Mouse (Mus musculus) MEL (cell line): ENCODE results near the gene Lmod2. TPM values are rescaled to one million over a fixed set of nuclear protein-coding genes. Genes with fewer than 3 reads are reported as not detected.

Experiments
- DNase-seq: peaks from one replicate; pipeline ENCODE4 v3.0.0; 2011; ENCODE audit warnings: low read depth, low spot score
- H3K27ac ChIP-seq: 2 replicates; pipeline ENCODE4 v1.5.1; 2012; ENCODE audit warnings: low read depth, mild to moderate bottlenecking, control low read depth, low read length, moderate library complexity; ENCODE audit not compliant: control insufficient read depth
- H3K27me3 ChIP-seq, 2 experiments: fragments of 150-350 bp in 1 of 2; sonication (generic) in 1 of 2; 2 replicates each; pipeline ENCODE4 v1.6.1; 2012; ENCODE audit warnings: low read length in 2 of 2, mild to moderate bottlenecking in 2 of 2, improper control_type of control experiment in 1 of 2, moderate library complexity in 1 of 2; ENCODE audit not compliant: insufficient read depth in 2 of 2, control insufficient read depth in 1 of 2
- H3K36me3 ChIP-seq, 2 experiments: 2 replicates each; pipeline ENCODE4 v1.6.1; 2012 to 2014; ENCODE audit warnings: low read length in 2 of 2, improper control_type of control experiment in 1 of 2, inconsistent platforms in 1 of 2, mild to moderate bottlenecking in 1 of 2; ENCODE audit not compliant: insufficient read depth in 2 of 2, control insufficient read depth in 1 of 2
- H3K4me1 ChIP-seq, 2 experiments: fragments of 150-350 bp in 1 of 2; sonication (generic) in 1 of 2; 2 replicates each; pipeline ENCODE4 v1.6.1; 2012; ENCODE audit warnings: low read length in 2 of 2, improper control_type of control experiment in 1 of 2, mild to moderate bottlenecking in 1 of 2; ENCODE audit not compliant: insufficient read depth in 2 of 2, control insufficient read depth in 1 of 2
- H3K4me3 ChIP-seq, 2 experiments: fragments of 150-350 bp in 1 of 2; sonication (generic) in 1 of 2; 2 replicates each; pipeline ENCODE4 v1.5.1; 2012; ENCODE audit warnings: low read depth in 2 of 2, low read length in 2 of 2, mild to moderate bottlenecking in 2 of 2, moderate library complexity in 2 of 2, control low read depth in 1 of 2, improper control_type of control experiment in 1 of 2; ENCODE audit not compliant: control insufficient read depth in 1 of 2, insufficient read depth in 1 of 2
- H3K79me2 ChIP-seq: 2 replicates; pipeline ENCODE4 v1.6.1; 2012; ENCODE audit warnings: mild to moderate bottlenecking, low read length, moderate library complexity; ENCODE audit not compliant: control insufficient read depth, poor library complexity, insufficient read depth
- H3K9ac ChIP-seq: 2 replicates; pipeline ENCODE4 v1.6.1; 2012; ENCODE audit warnings: low read depth, mild to moderate bottlenecking, control low read depth, low read length, moderate library complexity; ENCODE audit not compliant: control insufficient read depth, poor library complexity, severe bottlenecking
- H3K9me3 ChIP-seq: fragments of 150-350 bp; sonication (generic); replicated peaks from 2 replicates; pipeline ENCODE4 v1.6.1; 2012; ENCODE audit warnings: mild to moderate bottlenecking, low read length, improper control_type of control experiment, moderate library complexity; ENCODE audit not compliant: insufficient read depth
- CHD1 ChIP-seq: IDR thresholded peaks from 2 replicates; pipeline ENCODE4 v1.6.1; 2012; ENCODE audit warnings: low read depth, mild to moderate bottlenecking, inconsistent platforms, low read length, improper control_type of control experiment
- E2F4 ChIP-seq: IDR thresholded peaks from 2 replicates; pipeline ENCODE4 v1.6.1; 2011; ENCODE audit warnings: low read depth, low read length, improper control_type of control experiment, borderline replicate concordance
- EP300 ChIP-seq, 2 experiments: IDR thresholded peaks; 2 replicates each; pipeline ENCODE4 v1.6.1; 2011; ENCODE audit warnings: improper control_type of control experiment in 2 of 2, low read length in 2 of 2, low read depth in 1 of 2, mild to moderate bottlenecking in 1 of 2
- GATA1 ChIP-seq: IDR thresholded peaks from 2 replicates; pipeline ENCODE4 v1.6.1; 2011; ENCODE audit warnings: low read depth, low read length, improper control_type of control experiment
- JUND ChIP-seq: IDR thresholded peaks from 2 replicates; pipeline ENCODE4 v1.6.1; 2011; ENCODE audit warnings: low read depth, mild to moderate bottlenecking, improper control_type of control experiment, low read length
- MAX ChIP-seq: IDR thresholded peaks from 2 replicates; pipeline ENCODE4 v1.6.1; 2011; ENCODE audit warnings: low read length, improper control_type of control experiment
- MXI1 ChIP-seq: IDR thresholded peaks from 2 replicates; pipeline ENCODE4 v1.6.1; 2011; ENCODE audit warnings: mild to moderate bottlenecking, low read depth, low read length, improper control_type of control experiment
- MYB ChIP-seq: IDR thresholded peaks from 2 replicates; pipeline ENCODE4 v1.6.1; 2011; ENCODE audit warnings: mild to moderate bottlenecking, low read depth, low read length, improper control_type of control experiment
- MYC ChIP-seq: IDR thresholded peaks from 2 replicates; pipeline ENCODE4 v1.6.1; 2011; ENCODE audit warnings: low read depth, mild to moderate bottlenecking, low read length, improper control_type of control experiment, moderate library complexity
- NRF1 ChIP-seq: IDR thresholded peaks from 2 replicates; pipeline ENCODE4 v1.6.1; 2014; ENCODE audit warnings: low read depth, mild to moderate bottlenecking, inconsistent platforms, low read length, improper control_type of control experiment, moderate library complexity; ENCODE audit not compliant: poor library complexity, insufficient read depth, severe bottlenecking
- RAD21 ChIP-seq: IDR thresholded peaks from 2 replicates; pipeline ENCODE4 v1.6.1; 2011; ENCODE audit warnings: mild to moderate bottlenecking, low read depth, low read length, improper control_type of control experiment
- SMC3 ChIP-seq: IDR thresholded peaks from 2 replicates; pipeline ENCODE4 v1.6.1; 2011; ENCODE audit warnings: low read depth, low read length, improper control_type of control experiment
- TBP ChIP-seq: IDR thresholded peaks from 2 replicates; pipeline ENCODE4 v1.8.0; 2011; ENCODE audit warnings: low read depth, low read length, improper control_type of control experiment
- UBTF ChIP-seq: IDR thresholded peaks from 2 replicates; pipeline ENCODE4 v1.6.1; 2012; ENCODE audit warnings: low read depth, mild to moderate bottlenecking, inconsistent platforms, low read length, improper control_type of control experiment, moderate library complexity, borderline replicate concordance; ENCODE audit not compliant: insufficient read depth
- ZC3H11A ChIP-seq: IDR thresholded peaks from 2 replicates; pipeline ENCODE4 v1.6.1; 2012; ENCODE audit warnings: low read depth, mild to moderate bottlenecking, inconsistent platforms, low read length, improper control_type of control experiment
- ZKSCAN1 ChIP-seq: IDR thresholded peaks from 2 replicates; pipeline ENCODE4 v1.6.1; 2012; ENCODE audit warnings: low read depth, mild to moderate bottlenecking, inconsistent platforms, low read length, improper control_type of control experiment, moderate library complexity
- ZMIZ1 ChIP-seq: IDR thresholded peaks from 2 replicates; pipeline ENCODE4 v1.6.1; 2012; ENCODE audit warnings: low read depth, mild to moderate bottlenecking, inconsistent platforms, low read length, improper control_type of control experiment, moderate library complexity
- polyA plus RNA-seq, 2 experiments: library from polyadenylated mRNA; stranded (reverse) in 1 of 2; unstranded in 1 of 2; fragments of >175 nt in 1 of 2; fragments of >200 nt in 1 of 2; gene quantifications; 2 replicates each; pipeline versions ENCODE4 v1.2.1 to v1.2.4; 2012; ENCODE audit warnings: low replicate concordance in 2 of 2, low read depth in 1 of 2; ENCODE audit not compliant: insufficient read length in 2 of 2, insufficient read depth in 1 of 2, missing spikeins in 1 of 2
- total RNA-seq: library from RNA; depleted of rRNA; stranded (reverse); fragments of 300-350 nt; gene quantifications from 2 replicates; pipeline ENCODE4 v1.2.3, GENCODE M21; 2012

The Lmod2 gene
- total and polyA plus RNA-seq, 3 experiments: not detected

DNA sequence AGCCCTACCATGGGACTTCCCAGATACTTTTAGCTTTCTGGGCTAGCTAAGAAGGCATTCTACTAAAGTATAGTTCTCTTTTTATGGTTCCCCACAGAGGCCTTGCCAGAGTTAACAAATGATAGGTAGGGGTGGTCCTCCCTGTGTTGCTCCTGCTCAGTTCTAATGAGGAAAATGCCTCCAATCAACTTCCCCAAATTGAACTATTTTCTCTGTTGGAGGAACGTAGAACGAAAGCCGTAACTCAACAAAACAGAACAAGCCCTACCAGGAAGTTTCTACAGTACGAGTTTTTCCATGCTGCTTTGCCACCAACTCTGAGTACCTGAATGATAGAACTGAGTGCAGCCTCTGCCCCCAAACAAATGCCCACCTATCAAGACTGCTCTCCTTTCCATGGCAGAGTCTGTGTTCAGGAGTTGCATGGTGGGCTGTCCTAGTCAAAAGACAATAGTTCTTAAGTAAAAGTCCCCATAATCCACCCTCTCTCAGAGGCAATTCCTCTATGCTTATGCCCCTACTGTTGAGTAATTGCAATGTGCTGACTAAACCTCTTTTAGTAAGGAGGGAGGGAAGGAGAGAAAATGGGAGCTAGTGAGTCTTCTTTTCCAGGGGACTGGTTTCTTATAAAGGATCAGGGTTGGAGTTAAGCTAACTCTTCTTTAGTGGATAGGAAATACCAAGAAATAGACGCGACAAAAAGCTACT, 47.9 kb downstream of the Lmod2 start:
- H3K4me1 ChIP-seq: peaks cover 20 to 43% of the 10 kb centered on the region in 2 experiments
- H3K36me3 ChIP-seq: peaks cover 7 to 51% of the 10 kb centered on the region in 2 experiments
- H3K9me3 ChIP-seq: no peaks in the 10 kb centered on the region
- DNase-seq: peak; percentile 65
- TF ChIP-seq JUND: no peak
- TF ChIP-seq EP300 (IDR thresholded peaks at IDR 0.05; ENCODE audit: low read depth in 1 of 2, low read length in 2 of 2): peak in 1 of 2 experiments; percentile 20; a peak in 1 of 4 replicates
- H3K4me3 ChIP-seq: peak overlapping the region in 1 of 2 experiments; percentile 13; a peak in 1 of 4 replicates
- H3K9ac ChIP-seq: no peak overlapping the region; the same call in 1 of the 2 replicates
- H3K27me3 ChIP-seq: no peaks in the 10 kb centered on the region
- peaks cover 45% of the 10 kb centered on the region for H3K79me2 ChIP-seq
- H3K27ac ChIP-seq: peak overlapping the region; percentile 42; the same call in 1 of the 2 replicates

DNA sequence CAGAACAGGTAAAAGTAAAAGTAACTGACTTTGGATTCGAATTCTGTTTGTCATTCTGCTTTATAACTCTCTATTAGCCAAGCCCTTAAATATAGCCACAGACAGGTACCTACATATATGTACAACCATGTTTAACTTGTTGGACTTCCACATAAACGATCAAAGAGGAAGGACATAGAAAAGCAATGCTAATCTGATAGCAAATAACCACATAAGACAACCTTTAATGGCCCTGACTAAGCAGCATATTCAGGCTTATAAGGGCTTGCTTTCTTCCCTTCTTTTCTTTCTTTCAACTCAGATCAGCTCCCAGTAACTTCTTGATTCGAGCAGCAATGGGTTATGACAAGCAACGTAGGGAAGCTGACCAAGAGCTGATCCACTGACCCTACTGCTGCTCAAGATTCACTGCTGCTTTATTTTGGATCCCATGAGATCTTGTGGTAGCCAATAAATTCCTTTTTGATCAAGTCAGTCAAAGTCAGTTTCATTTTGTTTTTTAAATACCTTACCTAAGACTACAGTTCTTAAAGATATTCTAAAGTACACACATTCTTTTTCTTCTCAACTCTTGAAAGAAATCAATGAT, 49.6 kb downstream of the Lmod2 start:
- peak; percentile 59 for DNase-seq
- Histone ChIP-seq H3K9ac (no peak overlapping the region), H3K36me3 (peaks cover 7 to 49% of the 10 kb centered on the region in 2 experiments), H3K79me2 (peaks cover 45% of the 10 kb centered on the region), H3K4me3 (peak overlapping the region in 1 of 2 experiments; percentile 4; a peak in 1 of 4 replicates), H3K9me3 (no peaks in the 10 kb centered on the region), H3K27me3 (no peaks in the 10 kb centered on the region), H3K4me1 (peaks cover 19 to 38% of the 10 kb centered on the region in 2 experiments), H3K27ac (no peak overlapping the region)
- TF ChIP-seq UBTF: no peak
- TF ChIP-seq ZMIZ1: no peak
- peak; percentile 69 for TF ChIP-seq GATA1
- TF ChIP-seq E2F4: no peak
- TF ChIP-seq ZC3H11A: no peak
- peak in 1 of 2 experiments; percentile 44; a peak in 1 of 4 replicates for TF ChIP-seq EP300 (IDR thresholded peaks at IDR 0.05; ENCODE audit: low read depth in 1 of 2, low read length in 2 of 2)
- no peak for TF ChIP-seq MXI1
- no peak for TF ChIP-seq NRF1
- TF ChIP-seq TBP: 0 out of 2 replicates have a peak, but pooled peaks have one; percentile 18

DNA sequence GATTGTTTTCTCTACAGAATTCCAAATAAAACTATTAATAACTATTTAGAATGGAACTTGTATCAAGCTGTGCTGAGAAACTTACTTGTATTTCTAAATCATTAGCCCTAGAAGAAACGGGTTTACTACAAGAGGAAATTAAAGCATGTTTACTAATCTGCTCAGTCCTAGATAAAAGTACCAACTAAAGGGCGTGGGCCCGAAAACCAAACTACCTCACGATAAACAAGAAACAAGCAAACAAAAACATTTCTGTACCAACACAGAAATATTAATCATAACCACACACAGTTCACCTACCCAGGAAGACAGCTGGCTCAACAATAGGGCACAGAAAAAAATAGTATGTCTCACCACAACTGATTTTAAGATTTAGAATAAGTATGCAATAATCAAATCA, 50.8 kb downstream of the Lmod2 start:
- Histone ChIP-seq H3K9me3 (no peaks in the 10 kb centered on the region), H3K4me1 (peaks cover 18 to 38% of the 10 kb centered on the region in 2 experiments), H3K9ac (no peak overlapping the region), H3K27ac (no peak overlapping the region), H3K79me2 (peaks cover 42% of the 10 kb centered on the region), H3K27me3 (no peaks in the 10 kb centered on the region), H3K36me3 (peaks cover 4 to 46% of the 10 kb centered on the region in 2 experiments; a peak in 3 of 4 replicates), H3K4me3 (no peak overlapping the region)
- no peak for DNase-seq
- TF ChIP-seq ZC3H11A (no peak), E2F4 (no peak), MYB (no peak), MYC (no peak), CHD1 (no peak), ZKSCAN1 (no peak), GATA1 (no peak), MXI1 (no peak), RAD21 (no peak), MAX (no peak), SMC3 (no peak)
